ENCODE assay signal across 8 mouse cellular contexts in genomic region chr5:136863961-136864674, GRCm38 (mm10). TPM values are rescaled to one million over a fixed set of nuclear protein-coding genes. Genes with fewer than 3 reads are reported as not detected.
DNase-seq lines count a peak whose midpoint lies in the region; ATAC-seq and TF ChIP-seq lines count a peak whose summit lies in the region.

No protein-coding gene starts in this region.

- peak overlapping the region; percentile 35 for H3K4me2 ChIP-seq in limb, embryonic 14.5 days (replicated peaks; ENCODE audit: low read depth, low read length, severe bottlenecking)

- H3K9ac ChIP-seq in ES-Bruce4 (ENCODE audit: low read depth, poor library complexity, severe bottlenecking): no peak overlapping the region
- peak overlapping the region; percentile 13; the same call in 1 of the 2 replicates for H3K9ac ChIP-seq in limb, embryonic 14.5 days (ENCODE audit: low read depth, low read length, severe bottlenecking)

- TF ChIP-seq POLR2A in ES-Bruce4 (IDR thresholded peaks at IDR 0.05; ENCODE audit: insufficient read depth, low read length): no peak
- TF ChIP-seq POLR2A in limb, embryonic 14.5 days (IDR thresholded peaks at IDR 0.05; ENCODE audit: borderline replicate concordance, extremely low read depth, insufficient read depth, insufficient read length): no peak
- peak; percentile 66 for TF ChIP-seq POLR2A in thymus, adult 2 months (IDR thresholded peaks at IDR 0.05; ENCODE audit: control insufficient read depth, extremely low read depth, insufficient read depth, low read length, poor library complexity)

- peaks cover 8% of the 10 kb centered on the region for H3K4me1 ChIP-seq in ES-Bruce4 (ENCODE audit: control insufficient read depth, insufficient read depth, low read length)
- peaks cover 40% of the 10 kb centered on the region for H3K4me1 ChIP-seq in limb, embryonic 14.5 days (ENCODE audit: control insufficient read depth, insufficient read depth, low read length)
- peaks cover 39% of the 10 kb centered on the region for H3K4me1 ChIP-seq in thymus, adult 2 months (replicated peaks; ENCODE audit: control insufficient read depth, insufficient read depth, low read length)

- no peak for TF ChIP-seq CTCF in ES-Bruce4 (IDR thresholded peaks at IDR 0.05; ENCODE audit: low read depth, low read length)
- no peak for TF ChIP-seq CTCF in thymus, adult 2 months (IDR thresholded peaks at IDR 0.05; ENCODE audit: borderline replicate concordance, control insufficient read depth, extremely low read depth, insufficient read depth, low read length, poor library complexity)

- H3K4me3 ChIP-seq in ES-Bruce4 (ENCODE audit: low read depth, low read length): no peak overlapping the region
- H3K4me3 ChIP-seq in limb, embryonic 14.5 days (replicated peaks; ENCODE audit: low read length): no peak overlapping the region
- H3K4me3 ChIP-seq in thymus, adult 2 months (ENCODE audit: control insufficient read depth, insufficient read depth, low read length): peak overlapping the region; percentile 4; the same call in 1 of the 2 replicates

- ATAC-seq in inflammation-experienced regulatory T-cells, adult 6 months: peak; percentile 94
- ATAC-seq in limb, embryonic 14.5 days (ENCODE audit: low FRiP score, low read depth): peak; percentile 77
- ATAC-seq in megakaryocyte, adult 5-6 weeks (ENCODE audit: poor library complexity, severe bottlenecking): no peak

- 5% methylated on average over 14 of the region's 14 CpGs for WGBS in limb, embryonic 14.5 days
- WGBS in thymus, adult 2 months: 10% methylated on average over 14 of the region's 14 CpGs

- peak; percentile 83 for TF ChIP-seq EP300 in ES-Bruce4 (IDR thresholded peaks at IDR 0.05; ENCODE audit: insufficient read depth, low read depth, low read length)

- DNase-seq in embryo, embryonic 11 days: peak; percentile 93
- DNase-seq in heart, adult 18-20 months: peak; percentile 44 to 69
- peak; percentile 82 for DNase-seq in limb, embryonic 14.5 days (ENCODE audit: low spot score)
- peak; percentile 36 to 53 for DNase-seq in natural killer cell, adult 2 months (ENCODE audit: low spot score in 2 of 2)
- DNase-seq in thymus, adult 2 months: peak; percentile 90

- H3K27me3 ChIP-seq in ES-Bruce4 (ENCODE audit: control insufficient read depth, insufficient read depth, low read length, poor library complexity, severe bottlenecking): no peaks in the 10 kb centered on the region
- H3K27me3 ChIP-seq in limb, embryonic 14.5 days (ENCODE audit: control insufficient read depth, insufficient read depth, low read length): no peaks in the 10 kb centered on the region
- no peaks in the 10 kb centered on the region for H3K27me3 ChIP-seq in thymus, adult 2 months (ENCODE audit: control insufficient read depth, insufficient read depth, low read length)

- 0 out of 2 replicates have a peak overlapping the region, but pooled peaks have one; percentile 3 for H3K27ac ChIP-seq in ES-Bruce4 (ENCODE audit: insufficient read depth, low read length)
- H3K27ac ChIP-seq in limb, embryonic 14.5 days (replicated peaks; ENCODE audit: low read depth, low read length): peak overlapping the region; percentile 83
- H3K27ac ChIP-seq in thymus, adult 2 months (ENCODE audit: control insufficient read depth, insufficient read depth, low read length): peak overlapping the region; percentile 88

- H3K9me3 ChIP-seq in ES-Bruce4 (replicated peaks; ENCODE audit: control insufficient read depth, insufficient read depth, low read length, poor library complexity, severe bottlenecking): no peaks in the 10 kb centered on the region
- H3K9me3 ChIP-seq in limb, embryonic 14.5 days (ENCODE audit: control insufficient read depth, low read length): no peaks in the 10 kb centered on the region

- no peaks in the 10 kb centered on the region for H3K36me3 ChIP-seq in ES-Bruce4 (ENCODE audit: control insufficient read depth, insufficient read depth, low read length, poor library complexity, severe bottlenecking)
- 0 out of 2 replicates have a peak, but pooled peaks cover 7% of the 10 kb centered on the region for H3K36me3 ChIP-seq in limb, embryonic 14.5 days (ENCODE audit: control insufficient read depth, insufficient read depth, low read length)
- H3K36me3 ChIP-seq in thymus, adult 2 months (ENCODE audit: control insufficient read depth, insufficient read depth, low read length): no peaks in the 10 kb centered on the region

RNA-seq across cellular contexts. Expression of gene Col26a1, which starts 18.9 kb away (rescaled TPM):
- polyA plus RNA-seq in ES-Bruce4 (2011; ENCODE audit: insufficient read depth, insufficient read length, low read depth, missing spikeins): 0.52 and 2.2 TPM in 2 replicates
- not detected for total RNA-seq in heart, adult 18-20 months (2021)
- polyA plus RNA-seq in inflammation-experienced regulatory T-cells, adult 6 months (2017; shearing (Covaris generic)): not detected
- 219 and 265 TPM in 2 replicates for polyA plus RNA-seq in limb, embryonic 14.5 days (2012; rRNA removed)
- polyA plus RNA-seq in limb, embryonic 14.5 days (2014; fragmentation: Nextera tagmentation; extraction: Ambion mirVana): 85.5 and 109 TPM in 2 replicates
- 0.22 and 0.66 TPM in 2 replicates for polyA plus RNA-seq in thymus, adult 2 months (2012; rRNA removed)
- total RNA-seq in megakaryocyte, adult 5-6 weeks (2015): not detected in 2 replicates
- not detected in 2 replicates for total RNA-seq in megakaryocyte, adult 5-6 weeks (2017)

RNA-seq across cellular contexts. Expression of gene Ift22, which starts 43.8 kb away (rescaled TPM):
- polyA plus RNA-seq in ES-Bruce4 (2011; ENCODE audit: insufficient read depth, insufficient read length, low read depth, missing spikeins): 9.3 and 10.1 TPM in 2 replicates
- 10 to 100 TPM in 1 of 2 experiments, 1 to 10 TPM in 1; 8.9 to 10.0 TPM for total RNA-seq in heart, adult 18-20 months (2021)
- 10 to 100 TPM in 2 of 3 experiments, 1 to 10 TPM in 1; 8.0 to 13.1 (median 11.1) TPM for polyA plus RNA-seq in inflammation-experienced regulatory T-cells, adult 6 months (2017; shearing (Covaris generic))
- polyA plus RNA-seq in limb, embryonic 14.5 days (2012; rRNA removed): 23.4 and 28.8 TPM in 2 replicates
- polyA plus RNA-seq in limb, embryonic 14.5 days (2014; fragmentation: Nextera tagmentation; extraction: Ambion mirVana): 56.6 and 58.9 TPM in 2 replicates
- 7.7 and 9.4 TPM in 2 replicates for polyA plus RNA-seq in thymus, adult 2 months (2012; rRNA removed)
- 9.4 and 12.7 TPM in 2 replicates for total RNA-seq in megakaryocyte, adult 5-6 weeks (2015)
- 2.0 and 3.7 TPM in 2 replicates for total RNA-seq in megakaryocyte, adult 5-6 weeks (2017)

Comparison
In these comparisons a context has a peak if more than half of its experiments do, and no peak if none do; other contexts are left out.
1. H3K27ac ChIP-seq: peak in every context shown above with its lines; median percentile 88 in thymus, adult 2 months; 83 in limb, embryonic 14.5 days; 3 in ES-Bruce4.
2. RNA of gene Col26a1, which starts 18.9 kb away (polyA plus RNA-seq): 85.5 to 265 TPM in limb, embryonic 14.5 days; 0.52 to 2.2 TPM in ES-Bruce4, 0.22 to 0.66 TPM in thymus, adult 2 months and not detected in inflammation-experienced regulatory T-cells, adult 6 months; every median in the first group is over 10 times any median in the second.
3. Peak in every context shown above with its lines, with median percentiles within 50 percentile points of each other: DNase-seq.